Mouse (Mus musculus) G1E-ER4 (cell line): ENCODE data around the gene Laptm5. TPM values are rescaled to one million over a fixed set of nuclear protein-coding genes. Genes with fewer than 3 reads are reported as not detected.
A peak's percentile ranks its signal among the peaks of the same experiment; 100 is the strongest.

Source experiments
- GATA1 ChIP-seq: IDR thresholded peaks from one replicate; pipeline ENCODE4 v1.8.0; 2012; ENCODE audit warnings: low read length, inconsistent platforms
- polyA plus RNA-seq: library from polyadenylated mRNA; stranded (reverse); fragments of >175 nt; gene quantifications from 2 replicates; pipeline ENCODE4 v1.2.3, GENCODE M21; 2012

Laptm5 gene
- polyA plus RNA-seq, 1 experiment: 193 TPM

DNA sequence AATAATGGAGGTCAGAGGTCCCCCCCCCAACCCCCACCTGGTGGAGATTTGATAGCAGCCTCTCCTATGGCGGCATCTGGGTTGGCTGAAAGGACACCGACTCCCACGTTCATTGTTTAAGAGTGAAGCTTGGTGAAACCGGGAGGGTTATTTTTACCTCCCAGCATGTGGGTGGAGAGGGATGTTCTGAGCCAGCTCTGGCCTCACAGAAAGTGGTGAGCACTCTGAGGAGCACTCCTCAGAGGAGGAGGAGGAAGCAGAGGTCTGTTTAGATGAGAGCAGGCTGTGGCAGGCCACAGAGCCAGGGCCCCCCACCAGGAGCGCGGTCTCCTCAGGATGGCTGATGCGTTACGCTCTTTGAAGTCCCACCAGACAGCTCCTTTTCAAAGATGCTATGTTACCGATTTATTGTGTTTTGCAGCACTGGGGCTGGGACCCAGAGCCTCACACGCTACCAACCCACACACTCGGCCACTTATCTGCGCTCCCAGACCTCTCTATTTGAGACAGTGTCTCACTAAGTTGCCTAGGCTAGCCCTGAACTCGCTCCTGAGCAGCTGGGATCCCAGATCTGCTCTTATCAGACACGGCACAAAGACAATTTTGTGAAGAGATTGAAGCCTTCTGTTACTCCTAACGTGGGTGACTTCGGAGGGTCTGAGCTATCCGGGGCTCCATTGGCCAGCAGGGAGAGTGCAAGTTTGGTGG, 3.6 kb upstream of the Laptm5 start:
- TF ChIP-seq GATA1: peak; percentile 63

DNA sequence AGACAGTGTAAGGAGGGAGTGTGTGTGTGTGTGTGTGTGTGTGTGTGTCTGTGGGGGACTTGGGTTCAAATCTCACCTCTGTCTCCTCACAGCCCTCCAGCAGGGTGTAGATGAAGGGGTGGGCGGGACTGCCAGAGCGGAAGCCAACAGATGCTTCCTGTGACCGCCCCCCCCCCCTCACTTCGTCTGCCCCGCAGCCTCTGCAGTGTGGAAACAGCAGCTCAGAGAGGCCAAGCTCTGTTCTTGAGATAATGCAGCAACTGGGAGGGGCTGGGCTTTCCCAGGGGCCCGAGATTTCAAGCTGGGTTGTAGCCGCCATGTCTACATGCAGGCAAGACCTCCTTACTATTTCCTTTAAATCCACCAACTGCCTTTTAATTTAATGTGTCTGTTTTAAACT, 2.3 kb upstream of the Laptm5 start:
- TF ChIP-seq GATA1: no peak

DNA sequence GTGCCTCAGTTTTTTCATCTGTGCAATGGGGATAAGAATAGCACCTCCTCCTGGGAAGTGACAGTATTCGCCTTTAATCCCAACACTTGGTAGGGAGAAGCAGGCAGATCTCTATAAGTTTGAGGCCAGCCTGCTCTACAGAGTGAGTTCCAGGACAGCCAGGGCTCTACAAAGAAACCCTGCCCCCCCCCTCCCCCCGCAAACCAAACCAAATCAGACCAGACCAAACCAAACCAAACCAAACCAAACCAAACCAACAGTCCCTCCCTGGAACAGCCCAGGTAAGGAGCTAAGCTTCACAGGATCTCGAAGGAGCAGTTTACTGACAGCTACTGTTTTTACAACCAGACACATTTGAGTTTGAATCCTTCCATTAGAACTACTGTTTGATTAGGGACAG, 299 bp upstream of the Laptm5 start:
- TF ChIP-seq GATA1: no peak

DNA sequence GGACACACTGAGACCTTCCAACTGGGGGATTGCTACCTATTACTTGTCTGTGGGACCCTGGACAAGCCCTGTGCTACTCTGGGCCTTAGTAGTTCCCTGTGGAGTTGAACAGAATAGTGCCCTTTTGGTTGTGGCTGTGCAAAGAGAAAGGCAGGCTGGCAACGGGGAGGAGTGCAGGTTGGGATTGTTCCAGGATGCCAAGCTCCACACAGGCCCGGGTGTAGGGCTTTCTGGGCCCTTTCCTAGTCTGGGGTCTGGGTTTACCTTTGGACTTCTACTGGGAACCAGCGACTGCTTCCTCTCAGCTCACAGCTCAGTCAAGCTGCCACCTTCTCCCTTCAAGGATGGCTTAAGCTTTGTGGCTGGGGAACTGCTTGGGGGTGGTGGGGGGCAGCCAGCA, 586 bp downstream of the Laptm5 start:
- TF ChIP-seq GATA1: no peak

DNA sequence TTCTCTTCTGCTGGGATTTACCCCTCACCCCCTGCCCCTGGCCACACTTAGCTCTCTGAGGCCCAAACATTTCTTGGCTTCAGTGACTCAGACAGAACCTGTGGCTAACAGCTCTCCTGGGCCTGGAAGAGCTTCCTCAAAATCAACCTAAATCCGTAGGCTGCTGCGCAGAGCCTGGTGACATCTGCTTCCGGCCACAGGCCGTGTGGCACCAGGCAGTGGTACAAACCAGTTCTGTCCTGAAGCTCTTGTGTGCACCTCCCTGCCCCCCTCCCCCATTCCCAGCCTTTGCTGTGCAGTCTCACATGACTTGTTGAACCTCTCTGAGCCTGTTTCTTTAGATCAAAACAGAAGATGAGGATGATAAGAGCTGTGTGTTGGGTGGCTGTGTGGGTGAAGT, 1.1 kb downstream of the Laptm5 start:
- no peak for TF ChIP-seq GATA1

DNA sequence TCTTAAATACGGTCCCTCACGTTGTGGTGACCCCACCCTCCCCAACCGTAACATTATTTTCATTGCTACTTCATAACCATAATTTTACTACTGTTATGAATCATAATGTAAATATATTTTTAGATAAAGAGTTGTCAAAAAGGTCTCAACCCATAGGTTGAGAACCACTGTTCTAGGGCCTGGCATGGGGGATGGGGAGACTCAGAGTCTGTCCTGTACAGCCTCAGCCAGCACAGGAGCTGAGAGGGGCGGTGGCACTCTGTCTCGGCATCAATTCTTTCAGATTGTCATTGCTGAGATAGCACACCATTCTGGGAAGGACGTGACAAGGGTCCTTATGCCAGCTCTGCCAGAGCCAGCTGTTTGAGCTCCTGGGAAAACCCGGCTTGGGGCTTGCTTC, 1.6 kb downstream of the Laptm5 start:
- no peak for TF ChIP-seq GATA1

DNA sequence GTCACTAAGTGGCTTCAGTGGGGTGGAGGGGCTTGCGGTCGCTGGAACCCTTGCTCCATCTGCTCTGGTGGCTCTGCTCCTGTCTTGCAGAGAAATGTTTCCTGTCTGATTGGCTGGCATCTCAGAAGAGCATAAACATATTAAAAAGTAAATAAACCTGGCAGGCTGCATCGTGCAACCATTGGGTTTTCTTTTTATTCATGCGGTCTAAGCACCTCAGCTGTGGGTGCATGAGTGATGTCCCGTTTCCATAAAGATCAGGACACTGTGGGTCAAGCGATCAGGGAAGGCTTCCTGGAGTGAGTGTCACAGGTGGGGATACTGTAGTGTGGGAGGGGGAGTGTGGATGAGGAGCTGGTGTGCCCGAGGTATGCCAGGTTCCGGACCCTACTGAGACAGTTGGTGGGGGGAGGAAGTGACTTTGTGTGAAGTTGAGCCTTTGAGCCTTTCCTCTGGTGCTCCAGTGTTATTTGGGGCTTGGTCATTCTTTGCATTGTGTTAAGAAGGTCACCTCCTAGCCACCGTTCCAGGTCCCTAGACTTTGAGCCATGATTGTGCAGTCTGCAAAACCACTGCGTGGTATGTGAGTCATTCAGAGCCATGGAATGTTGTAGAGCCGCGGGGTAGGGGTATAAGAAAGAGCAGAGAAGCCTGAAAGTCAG, 2.2 kb downstream of the Laptm5 start:
- TF ChIP-seq GATA1: no peak

DNA sequence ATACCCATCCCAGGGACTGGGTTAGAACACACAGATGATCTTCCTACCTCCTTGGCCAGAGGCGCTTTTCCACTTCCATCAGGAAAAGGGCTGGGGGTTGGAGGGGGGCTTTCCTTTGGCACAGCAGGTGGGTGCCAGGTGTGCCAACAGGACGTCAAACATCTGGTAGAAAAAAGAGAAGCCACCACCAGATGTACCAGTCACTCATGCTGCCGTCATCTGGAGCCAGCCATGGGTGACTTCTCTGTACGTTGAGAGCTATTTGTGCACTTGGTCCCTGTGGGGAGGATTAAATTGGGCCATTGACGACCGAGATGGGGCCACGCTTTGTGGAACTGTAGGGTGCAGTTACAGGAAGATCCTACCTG, 2.7 kb downstream of the Laptm5 start:
- TF ChIP-seq GATA1: no peak

DNA sequence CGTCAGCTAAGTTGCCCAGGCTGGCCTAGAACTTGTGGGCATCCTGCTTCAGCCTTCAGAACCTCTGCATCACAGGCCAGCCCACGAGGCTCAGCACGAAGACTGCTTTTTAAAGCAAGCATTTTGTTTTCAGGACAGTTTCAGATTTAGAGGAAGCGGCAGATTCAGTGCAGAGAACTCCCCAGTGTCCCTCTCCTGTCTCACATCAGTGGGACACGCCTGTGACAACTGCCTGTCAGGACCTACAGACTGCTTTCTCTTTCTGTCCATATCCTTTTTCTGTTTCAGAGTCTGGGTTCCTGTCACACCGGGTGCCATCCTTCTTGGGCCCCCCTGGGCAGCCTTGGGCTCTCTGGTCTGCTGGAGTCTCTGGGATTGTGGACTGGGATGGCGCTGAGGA, 3.7 kb downstream of the Laptm5 start:
- no peak for TF ChIP-seq GATA1

DNA sequence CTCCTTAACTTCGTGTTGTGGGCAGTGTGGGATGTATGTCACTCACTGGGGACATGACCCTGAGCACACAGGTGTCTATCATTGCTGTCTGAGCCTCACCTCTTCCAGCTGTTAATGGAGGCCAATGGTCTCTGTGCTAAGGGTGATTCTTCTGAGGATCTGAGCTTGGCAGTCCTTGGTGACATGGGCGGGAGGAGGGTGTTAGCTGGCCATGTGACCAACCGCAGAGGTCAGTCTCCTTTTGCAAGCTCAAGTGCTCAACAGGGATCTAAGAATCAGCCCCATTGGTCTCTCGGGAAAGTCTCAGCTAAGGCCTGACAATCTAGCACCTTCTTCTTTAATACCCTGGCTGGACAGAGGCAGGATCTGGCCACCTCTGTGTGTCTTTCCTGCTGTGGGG, 4.6 kb downstream of the Laptm5 start:
- no peak for TF ChIP-seq GATA1

DNA sequence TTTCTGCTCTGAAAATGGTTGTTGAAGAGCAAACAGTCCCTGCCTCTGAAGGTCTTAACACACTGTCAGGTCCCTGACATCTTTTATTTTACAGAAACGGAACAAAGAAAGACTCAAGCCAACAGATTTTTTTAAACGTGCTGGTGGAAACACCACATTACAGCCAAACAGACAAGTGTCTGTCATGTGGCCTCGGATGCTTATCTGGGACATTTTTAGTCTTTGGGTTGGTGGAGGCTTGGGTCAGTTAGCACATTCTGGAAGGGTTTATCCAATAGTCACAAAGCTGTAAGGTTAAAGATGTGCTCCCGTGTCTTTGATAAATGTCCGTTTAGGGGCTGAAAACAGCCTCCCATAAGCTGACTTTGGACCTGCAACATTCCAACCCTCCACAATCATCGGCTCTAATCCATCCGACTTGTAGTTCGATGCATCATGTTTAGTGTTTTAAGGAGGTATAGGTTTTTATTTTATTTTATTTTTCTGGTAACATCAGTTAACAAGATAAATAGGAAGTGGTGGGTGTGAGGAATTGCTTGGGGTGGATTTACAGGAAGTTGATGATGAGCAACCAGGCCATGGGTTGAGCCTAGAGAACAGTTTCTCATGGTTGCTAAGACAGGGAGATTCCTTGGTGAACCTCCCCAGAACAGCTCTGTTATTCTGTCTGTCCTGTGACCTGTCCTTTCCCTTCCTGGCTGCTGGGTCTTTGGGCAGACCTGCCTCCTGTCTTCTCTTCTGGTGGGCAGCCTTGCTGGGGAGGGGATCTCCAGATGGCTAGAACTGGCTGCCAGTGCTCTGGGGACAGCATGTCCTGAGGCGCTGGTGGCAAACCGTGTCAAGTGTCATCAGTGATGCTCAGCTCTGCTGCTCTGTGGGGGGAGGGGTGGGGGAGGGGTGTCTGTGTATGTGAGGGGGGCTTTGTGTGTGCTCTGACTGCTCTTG, 6.2 kb downstream of the Laptm5 start:
- TF ChIP-seq GATA1: no peak

DNA sequence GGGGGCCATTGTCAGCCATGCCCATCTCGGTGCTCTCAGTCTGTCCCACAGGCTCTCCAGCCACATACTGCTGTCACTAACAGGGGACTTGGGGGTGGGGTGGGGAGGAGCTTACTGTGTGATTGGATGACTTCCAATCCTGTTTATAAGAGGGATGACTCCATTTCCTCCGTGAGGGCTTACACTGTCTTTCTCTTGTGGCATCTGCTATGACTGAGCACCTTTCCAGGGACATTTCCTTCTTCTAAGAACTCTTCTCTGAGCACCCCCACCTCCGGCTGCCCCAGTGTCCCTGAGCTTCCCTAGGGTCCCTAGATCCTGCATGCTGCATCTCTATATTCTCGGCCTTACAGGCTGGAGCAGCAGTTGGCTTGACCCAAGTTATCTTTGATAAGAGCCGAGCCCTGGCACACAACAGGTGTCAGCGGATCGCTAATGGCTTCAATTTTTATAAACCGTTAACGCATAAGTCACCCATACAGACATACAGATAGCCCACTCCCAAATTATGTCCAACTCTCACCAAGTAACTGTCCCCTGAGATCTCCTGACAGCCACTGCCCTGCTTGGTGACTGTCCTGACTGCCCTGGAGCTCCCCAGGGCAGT, 6.9 kb downstream of the Laptm5 start:
- no peak for TF ChIP-seq GATA1

DNA sequence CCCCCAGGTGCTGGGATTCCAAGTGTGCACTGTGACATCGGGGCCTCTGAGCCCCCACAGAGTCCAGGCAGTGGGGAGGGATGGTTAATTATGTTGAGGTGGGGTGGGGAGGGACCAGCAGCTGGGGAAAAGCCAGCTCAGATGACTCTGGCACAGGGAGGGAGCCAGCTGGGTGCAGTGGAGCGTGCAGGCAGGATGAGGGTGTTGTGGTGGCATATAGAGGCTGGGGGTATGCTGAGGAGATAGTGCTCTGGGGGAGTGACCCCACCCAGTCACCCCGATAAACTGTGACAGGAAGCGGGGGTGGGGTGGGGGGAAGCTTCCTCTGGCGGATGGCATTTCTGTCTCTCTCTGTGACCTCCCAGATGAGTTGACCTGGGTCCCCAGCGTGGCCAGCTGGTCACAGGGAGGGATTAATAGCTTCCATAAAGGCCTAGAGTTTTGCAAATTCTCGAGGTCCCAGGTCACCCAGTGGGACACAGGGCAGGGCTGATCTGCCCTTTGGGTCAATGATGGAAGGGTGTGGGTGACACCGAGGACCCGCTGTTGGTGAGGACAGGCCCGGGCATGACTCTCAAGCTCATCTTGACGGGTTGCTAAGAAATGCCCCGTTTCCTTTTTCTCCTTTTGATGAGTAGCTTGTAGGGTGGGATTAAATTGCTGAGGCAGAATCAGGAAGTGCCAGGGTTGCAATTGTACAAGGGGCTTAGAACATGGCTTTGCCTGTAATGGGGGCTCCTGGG, 8.2 kb downstream of the Laptm5 start:
- peak; percentile 57 for TF ChIP-seq GATA1

DNA sequence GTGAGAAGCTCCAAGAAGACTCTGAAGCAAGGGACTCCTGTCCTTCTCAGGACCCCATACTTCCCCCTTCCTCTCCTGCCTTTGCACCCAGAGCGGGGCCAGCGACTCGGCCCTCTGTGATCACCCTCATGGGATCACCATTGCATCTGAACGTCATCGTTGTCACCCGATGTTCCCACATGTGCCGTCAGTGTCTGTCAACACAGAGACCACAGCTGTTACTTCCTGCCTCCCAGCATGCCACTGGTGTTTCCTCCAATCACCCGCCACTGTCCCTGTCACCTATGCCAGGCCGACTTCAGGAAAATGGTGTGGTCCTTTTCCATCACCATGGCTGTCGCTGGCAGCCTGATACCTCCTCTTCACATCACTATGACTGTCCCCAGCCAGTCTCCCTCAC, 9.1 kb downstream of the Laptm5 start:
- no peak for TF ChIP-seq GATA1

DNA sequence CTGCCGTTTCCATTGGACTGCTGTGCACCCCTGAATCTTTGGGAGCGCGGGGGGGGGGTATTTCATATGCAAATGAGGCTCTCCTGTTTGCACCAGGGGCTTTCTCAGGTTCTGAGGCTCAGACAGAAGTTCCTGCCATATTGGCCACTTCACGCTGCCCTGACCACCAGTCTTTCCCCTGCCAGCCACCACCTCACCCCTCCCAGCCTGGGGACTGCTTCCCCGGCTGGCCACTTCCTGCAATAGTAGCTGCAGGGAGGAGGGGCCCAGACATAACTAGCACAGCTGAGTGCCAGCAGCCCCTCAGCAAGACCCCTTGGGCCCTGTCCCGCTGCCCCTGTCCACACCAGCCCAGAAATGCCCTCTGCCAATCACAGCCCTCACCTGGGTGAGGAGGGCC, 13.3 kb downstream of the Laptm5 start:
- TF ChIP-seq GATA1: no peak
